Mouse (Mus musculus): ENCODE results near the gene Gm21719. TPM values are rescaled to one million over a fixed set of nuclear protein-coding genes. Genes with fewer than 3 reads are reported as not detected.
"Not testable (repeated sequence)": the region's sequence is repeated elsewhere in the genome, so short reads cannot be mapped to it uniquely, and the experiment has no call there.

The Gm21719 gene
- not detected in 2 replicates for polyA plus RNA-seq (2016; fragmentation: Nextera tagmentation; extraction: Ambion mirVana)

DNA sequence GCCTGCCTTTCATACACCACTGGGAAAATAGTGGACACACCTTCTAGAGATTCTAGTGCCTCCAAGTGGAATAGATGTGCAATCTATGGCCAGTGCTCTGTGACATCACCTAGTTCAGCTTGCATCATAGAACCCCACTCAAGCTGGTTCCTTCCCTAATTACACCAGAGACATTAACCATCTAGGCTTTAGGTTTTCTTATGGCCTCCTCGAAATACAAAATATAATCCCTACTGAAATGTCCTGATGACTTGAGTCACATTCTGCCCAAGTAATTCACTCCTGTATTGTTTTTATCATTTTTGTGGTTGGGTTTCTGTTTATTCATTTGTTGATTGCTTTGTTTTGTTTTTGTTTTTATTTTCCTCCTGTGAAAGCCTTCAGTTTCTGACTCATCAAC is at the start of gene Gm21719:
Gene Gm21719 (minus strand): TSS at position 101 of the 400 bp plus-strand sequence.
- H3K4me1 ChIP-seq (replicated peaks); H3K36me3 ChIP-seq; H3K9me3 ChIP-seq; H3K4me2 ChIP-seq; H3K9ac ChIP-seq (replicated peaks); H3K27me3 ChIP-seq; H3K27ac ChIP-seq; H3K4me3 ChIP-seq (replicated peaks); ATAC-seq (ENCODE audit: insufficient number of reproducible peaks, insufficient read depth, low FRiP score, low TSS enrichment, low read depth): not testable (repeated sequence)
- WGBS, result 43% methylated on average over 1 of the region's 1 CpGs

Other genes with a start within 250 kb of the Gm21719 start
- gene Gm28919, start 99.3 kb downstream of the Gm21719 start, polyA plus RNA-seq (2016; fragmentation: Nextera tagmentation; extraction: Ambion mirVana), result not detected in 2 replicates
- gene Gm20830, start 235.4 kb upstream of the Gm21719 start, polyA plus RNA-seq (2016; fragmentation: Nextera tagmentation; extraction: Ambion mirVana), result not detected in 2 replicates